Mouse (Mus musculus) limb, embryonic 13.5 days (tissue): Measurements from ENCODE around the gene Gsdma2. TPM values are rescaled to one million over a fixed set of nuclear protein-coding genes. Genes with fewer than 3 reads are reported as not detected.
"Not testable (repeated sequence)": the region's sequence is repeated elsewhere in the genome, so short reads cannot be mapped to it uniquely, and the experiment has no call there.

Experiments
- ATAC-seq: fragments of 200-750 bp; cut with Nextera tagmentation; 2 replicates; pipeline ENCODE4 v1.8.0; 2017; ENCODE audit warnings: low read depth, moderate number of reproducible peaks, moderate TSS enrichment; ENCODE audit not compliant: low FRiP score
- H3K27ac ChIP-seq: fragments of 300-500 bp; sonication (generic); 2 replicates; pipeline ENCODE4 v1.5.1; 2015; ENCODE audit warnings: inconsistent platforms, mild to moderate bottlenecking, moderate library complexity
- H3K27me3 ChIP-seq: fragments of 300-500 bp; sonication (generic); 2 replicates; pipeline ENCODE4 v1.6.1; 2015; ENCODE audit warnings: mild to moderate bottlenecking, inconsistent platforms
- H3K36me3 ChIP-seq: fragments of 300-500 bp; sonication (generic); 2 replicates; pipeline ENCODE4 v1.6.1; 2015; ENCODE audit warnings: inconsistent platforms, mild to moderate bottlenecking, moderate library complexity
- H3K4me1 ChIP-seq: fragments of 300-500 bp; sonication (generic); 2 replicates; pipeline ENCODE4 v1.6.1; 2015; ENCODE audit warnings: inconsistent platforms
- H3K4me2 ChIP-seq: fragments of 300-500 bp; sonication (generic); replicated peaks from 2 replicates; pipeline ENCODE4 v1.6.1; 2015; ENCODE audit warnings: inconsistent platforms, mild to moderate bottlenecking, moderate library complexity
- H3K4me3 ChIP-seq: fragments of 300-500 bp; sonication (generic); 2 replicates; pipeline ENCODE4 v1.5.1; 2015; ENCODE audit warnings: moderate library complexity, mild to moderate bottlenecking, inconsistent platforms
- H3K9ac ChIP-seq: fragments of 300-500 bp; sonication (generic); 2 replicates; pipeline ENCODE4 v1.6.1; 2015; ENCODE audit warnings: mild to moderate bottlenecking, inconsistent platforms
- H3K9me3 ChIP-seq: fragments of 300-500 bp; sonication (generic); 2 replicates; pipeline ENCODE4 v1.6.1; 2016; ENCODE audit warnings: inconsistent platforms
- WGBS: fragments of 180-500 bp; shearing (Covaris S2); methylation state at CpG from one replicate; pipeline ENCODE4 v1.1.7; 2015; 5-methylcytosine and 5-hydroxymethylcytosine counted together
- polyA plus RNA-seq: library from polyadenylated mRNA; unstranded; fragments of >200 nt; fragmentation: Nextera tagmentation; extraction: Ambion mirVana; gene quantifications from 2 replicates; pipeline ENCODE4 v1.2.1, GENCODE M21; 2015

Gene Gsdma2
- polyA plus RNA-seq, 1 experiment from 2014 or later, result not detected

GRCm38 (mm10) chr11:98625611-98626410, 20.7 kb upstream of the Gsdma2 start, which contains the start of the genes Gm12355 and Gsdma3:
Gene Gm12355, minus strand, starts transcription at chr11:98625661.
Gene Gsdma3, plus strand, starts transcription at chr11:98626360.
- no peak for ATAC-seq
- peaks cover 7% of the 10 kb centered on the region; the same call in 1 of the 2 replicates for H3K9me3 ChIP-seq
- H3K27me3 ChIP-seq, result no peaks in the 10 kb centered on the region

GRCm38 (mm10) chr11:98628706-98629105, 17.9 kb upstream of the Gsdma2 start:
- Histone ChIP-seq H3K4me3 (no peak overlapping the region), H3K27ac (no peak overlapping the region), H3K36me3 (no peaks in the 10 kb centered on the region), H3K4me1 (no peaks in the 10 kb centered on the region), H3K4me2 (no peak overlapping the region), H3K9ac (no peak overlapping the region), H3K27me3 (no peaks in the 10 kb centered on the region), H3K9me3 (0 out of 2 replicates have a peak, but pooled peaks cover 4% of the 10 kb centered on the region)
- 96% methylated on average over 3 of the region's 3 CpGs for WGBS
- ATAC-seq, result no peak

More at GRCm38 (mm10) chr11:98625611-98626410, 20.7 kb upstream of the Gsdma2 start, which contains the start of the genes Gm12355 and Gsdma3:
- WGBS, result 87% methylated on average over 10 of the region's 10 CpGs
- H3K9ac ChIP-seq, result no peak within 1 kb of the TSS
- H3K4me3 ChIP-seq, result no peak within 1 kb of the TSS
- no peaks in the 10 kb centered on the region for H3K4me1 ChIP-seq
- no peaks in the 10 kb centered on the region for H3K36me3 ChIP-seq
- H3K27ac ChIP-seq, result no peak within 1 kb of the TSS
- no peak within 1 kb of the TSS for H3K4me2 ChIP-seq

- no peaks in the 10 kb centered on the region for H3K27me3 ChIP-seq
- H3K9ac ChIP-seq, result no peak overlapping the region
- no peak overlapping the region for H3K27ac ChIP-seq
- no peak overlapping the region for H3K4me3 ChIP-seq
- no peaks in the 10 kb centered on the region for H3K4me1 ChIP-seq
- no peak overlapping the region for H3K4me2 ChIP-seq
- ATAC-seq, result no peak
- 0 out of 2 replicates have a peak, but pooled peaks cover 2% of the 10 kb centered on the region for H3K9me3 ChIP-seq
- 92% methylated on average over 5 of the region's 5 CpGs for WGBS
- H3K36me3 ChIP-seq, result no peaks in the 10 kb centered on the region
Measured at GRCm38 (mm10) chr11:98630646-98631045, 15.9 kb upstream of the Gsdma2 start.

GRCm38 (mm10) chr11:98635312-98635970, 11.1 kb upstream of the Gsdma2 start:
- H3K27ac ChIP-seq, H3K9ac ChIP-seq, H3K36me3 ChIP-seq, ATAC-seq, H3K9me3 ChIP-seq, H3K4me3 ChIP-seq, H3K4me2 ChIP-seq, H3K4me1 ChIP-seq, H3K27me3 ChIP-seq: not testable (repeated sequence)
- WGBS, result 36% methylated on average over 10 of the region's 10 CpGs

GRCm38 (mm10) chr11:98637501-98637900, 9.1 kb upstream of the Gsdma2 start:
- WGBS, result 75% methylated on average over 1 of the region's 1 CpGs
- 0 out of 2 replicates have a peak, but pooled peaks cover 3% of the 10 kb centered on the region for H3K9me3 ChIP-seq
- no peak overlapping the region for H3K9ac ChIP-seq
- 0 out of 2 replicates have a peak, but pooled peaks cover 3% of the 10 kb centered on the region for H3K27me3 ChIP-seq
- no peaks in the 10 kb centered on the region for H3K36me3 ChIP-seq
- no peak overlapping the region for H3K27ac ChIP-seq
- H3K4me3 ChIP-seq, result no peak overlapping the region
- no peak overlapping the region for H3K4me2 ChIP-seq
- H3K4me1 ChIP-seq, result no peaks in the 10 kb centered on the region
- ATAC-seq, result no peak

GRCm38 (mm10) chr11:98640091-98640490, 6.5 kb upstream of the Gsdma2 start:
- Histone ChIP-seq H3K4me3 (no peak overlapping the region), H3K9me3 (0 out of 2 replicates have a peak, but pooled peaks cover 3% of the 10 kb centered on the region), H3K27me3 (0 out of 2 replicates have a peak, but pooled peaks cover 3% of the 10 kb centered on the region), H3K9ac (no peak overlapping the region), H3K4me2 (no peak overlapping the region), H3K27ac (no peak overlapping the region), H3K36me3 (no peaks in the 10 kb centered on the region), H3K4me1 (no peaks in the 10 kb centered on the region)
- no peak for ATAC-seq
- 67% methylated on average over 5 of the region's 5 CpGs for WGBS

GRCm38 (mm10) chr11:98644757-98645156, 1.8 kb upstream of the Gsdma2 start:
- WGBS, result 78% methylated on average over 3 of the region's 3 CpGs
- H3K9ac ChIP-seq, result no peak overlapping the region
- H3K9me3 ChIP-seq, result no peaks in the 10 kb centered on the region
- H3K36me3 ChIP-seq, result no peaks in the 10 kb centered on the region
- H3K4me1 ChIP-seq, result no peaks in the 10 kb centered on the region
- H3K27ac ChIP-seq, result no peak overlapping the region
- no peak overlapping the region for H3K4me2 ChIP-seq
- H3K27me3 ChIP-seq, result peaks cover 24% of the 10 kb centered on the region
- no peak overlapping the region for H3K4me3 ChIP-seq
- ATAC-seq, result no peak

- Histone ChIP-seq H3K4me3 (no peak overlapping the region), H3K27ac (no peak overlapping the region), H3K36me3 (no peaks in the 10 kb centered on the region), H3K4me1 (no peaks in the 10 kb centered on the region), H3K9ac (no peak overlapping the region), H3K27me3 (peaks cover 20% of the 10 kb centered on the region), H3K9me3 (no peaks in the 10 kb centered on the region), H3K4me2 (no peak overlapping the region)
- WGBS, result 77% methylated on average over 2 of the region's 2 CpGs
- ATAC-seq, result no peak
Measured at GRCm38 (mm10) chr11:98645946-98646345, 613 bp upstream of the Gsdma2 start.

GRCm38 (mm10) chr11:98655076-98655475, 8.5 kb downstream of the Gsdma2 start:
- 7% methylated on average over 7 of the region's 7 CpGs for WGBS
- not testable (repeated sequence) for ATAC-seq, H3K4me2 ChIP-seq

GRCm38 (mm10) chr11:98660517-98660916, 14.0 kb downstream of the Gsdma2 start:
- peak overlapping the region; percentile 23 for H3K4me2 ChIP-seq
- no peak overlapping the region for H3K9ac ChIP-seq
- no peak overlapping the region for H3K27ac ChIP-seq
- H3K27me3 ChIP-seq, result peaks cover 13% of the 10 kb centered on the region
- H3K4me1 ChIP-seq, result no peaks in the 10 kb centered on the region
- H3K9me3 ChIP-seq, result no peaks in the 10 kb centered on the region
- no peaks in the 10 kb centered on the region for H3K36me3 ChIP-seq
- H3K4me3 ChIP-seq, result no peak overlapping the region
- WGBS, result 10% methylated on average over 6 of the region's 6 CpGs
- ATAC-seq, result 0 out of 2 replicates have a peak, but pooled peaks have one; percentile 15

More at GRCm38 (mm10) chr11:98655076-98655475, 8.5 kb downstream of the Gsdma2 start:
- not testable (repeated sequence) for H3K9me3 ChIP-seq, H3K27ac ChIP-seq, H3K9ac ChIP-seq, H3K4me1 ChIP-seq, H3K36me3 ChIP-seq, H3K4me3 ChIP-seq
- H3K27me3 ChIP-seq, result peaks cover 12% of the 10 kb centered on the region; the same call in 1 of the 2 replicates

GRCm38 (mm10) chr11:98664091-98664490, 17.5 kb downstream of the Gsdma2 start, which contains the start of gene Gsdma:
Gene Gsdma, plus strand, starts transcription at chr11:98664351.
- ATAC-seq, result no peak
- H3K4me1 ChIP-seq, result no peaks in the 10 kb centered on the region
- no peak within 1 kb of the TSS for H3K27ac ChIP-seq
- no peaks in the 10 kb centered on the region for H3K36me3 ChIP-seq
- 22% methylated on average over 4 of the region's 4 CpGs for WGBS
- H3K27me3 ChIP-seq, result peaks cover 41% of the 10 kb centered on the region
- no peak within 1 kb of the TSS for H3K4me3 ChIP-seq
- no peaks in the 10 kb centered on the region for H3K9me3 ChIP-seq
- H3K9ac ChIP-seq, result no peak within 1 kb of the TSS
- no peak within 1 kb of the TSS for H3K4me2 ChIP-seq

- Histone ChIP-seq H3K36me3 (no peaks in the 10 kb centered on the region), H3K27me3 (peaks cover 54% of the 10 kb centered on the region), H3K4me1 (no peaks in the 10 kb centered on the region), H3K9ac (no peak overlapping the region), H3K4me3 (no peak overlapping the region), H3K27ac (no peak overlapping the region), H3K4me2 (no peak overlapping the region), H3K9me3 (no peaks in the 10 kb centered on the region)
- no peak for ATAC-seq
- WGBS, result 58% methylated on average over 2 of the region's 2 CpGs
Measured at GRCm38 (mm10) chr11:98668984-98669383, 22.4 kb downstream of the Gsdma2 start.
